Mouse (Mus musculus) liver, postnatal 0 days (tissue): ENCODE results near the gene Aftph. TPM values are rescaled to one million over a fixed set of nuclear protein-coding genes. Genes with fewer than 3 reads are reported as not detected.
"Not testable (repeated sequence)": the region's sequence is repeated elsewhere in the genome, so short reads cannot be mapped to it uniquely, and the experiment has no call there.

Experiments used
- ATAC-seq: fragments of 200-750 bp; cut with Nextera tagmentation; 2 replicates; pipeline ENCODE4 v1.8.0; 2017; ENCODE audit warnings: mild to moderate bottlenecking, moderate library complexity
- DNase-seq: peaks from one replicate; pipeline ENCODE4 v3.0.0-alpha.2; 2016
- H3K27ac ChIP-seq: fragments of 300-500 bp; sonication (generic); 2 replicates; pipeline ENCODE4 v1.5.1; 2014; ENCODE audit warnings: antibody characterized with exemption, moderate library complexity, mild to moderate bottlenecking, low read depth
- H3K27me3 ChIP-seq: fragments of 300-500 bp; sonication (generic); 2 replicates; pipeline ENCODE4 v1.6.1; 2014; ENCODE audit warnings: low read length, control low read depth, mixed read lengths; ENCODE audit not compliant: insufficient read depth
- H3K36me3 ChIP-seq: fragments of 300-500 bp; sonication (generic); replicated peaks from 2 replicates; pipeline ENCODE4 v1.6.1; 2014; ENCODE audit warnings: mild to moderate bottlenecking, control low read depth, low read length, moderate library complexity, mixed read lengths; ENCODE audit not compliant: insufficient read depth
- H3K4me1 ChIP-seq: fragments of 300-500 bp; sonication (generic); 2 replicates; pipeline ENCODE4 v1.6.1; 2014; ENCODE audit warnings: antibody characterized with exemption, mild to moderate bottlenecking, control low read depth; ENCODE audit not compliant: insufficient read depth
- H3K4me2 ChIP-seq: fragments of 300-500 bp; sonication (generic); 2 replicates; pipeline ENCODE4 v1.6.1; 2014; ENCODE audit warnings: low read depth, mild to moderate bottlenecking, low read length, moderate library complexity, mixed read lengths
- H3K4me3 ChIP-seq: fragments of 300-500 bp; sonication (generic); 2 replicates; pipeline ENCODE4 v1.5.1; 2014; ENCODE audit warnings: low read depth, low read length
- H3K9ac ChIP-seq: fragments of 300-500 bp; sonication (generic); replicated peaks from 2 replicates; pipeline ENCODE4 v1.6.1; 2014; ENCODE audit warnings: mild to moderate bottlenecking, moderate library complexity
- H3K9me3 ChIP-seq: fragments of 300-500 bp; sonication (generic); 2 replicates; pipeline ENCODE4 v1.6.1; 2016; ENCODE audit warnings: mild to moderate bottlenecking, control low read depth, low read length, mixed read lengths
- CTCF ChIP-seq: sonication (generic); IDR thresholded peaks from 2 replicates; pipeline ENCODE4 v1.5.1; 2016; ENCODE audit warnings: antibody characterized with exemption, low read depth
- EP300 ChIP-seq: IDR thresholded peaks from 2 replicates; pipeline ENCODE4 v1.6.1; 2016; ENCODE audit warnings: antibody characterized with exemption, low read depth, mild to moderate bottlenecking
- WGBS: fragments of 180-500 bp; shearing (Covaris S2); extraction: QIAGEN DNeasy Blood & Tissue Kit; methylation state at CpG from one replicate; pipeline ENCODE4 v1.1.7; 2014; ENCODE audit not compliant: insufficient replicate concordance; 5-methylcytosine and 5-hydroxymethylcytosine counted together
- polyA plus RNA-seq: library from polyadenylated mRNA; unstranded; fragments of >200 nt; fragmentation: Nextera tagmentation; extraction: Ambion mirVana; gene quantifications from 2 replicates; pipeline ENCODE4 v1.2.1, GENCODE M21; 2015

Gene Aftph
- polyA plus RNA-seq, 1 experiment from 2014 or later, result 10.7 TPM

GRCm38 (mm10) chr11:20783467-20783866, 42.1 kb upstream of the Aftph start:
- WGBS, result 88% methylated on average over 1 of the region's 1 CpGs

GRCm38 (mm10) chr11:20782620-20783019, 41.2 kb upstream of the Aftph start:
- Histone ChIP-seq H3K4me3 (no peak overlapping the region), H3K27ac (no peak overlapping the region), H3K9me3 (peaks cover 7% of the 10 kb centered on the region), H3K4me1 (no peaks in the 10 kb centered on the region), H3K9ac (no peak overlapping the region), H3K36me3 (no peaks in the 10 kb centered on the region), H3K27me3 (no peaks in the 10 kb centered on the region), H3K4me2 (no peak overlapping the region)
- ATAC-seq, result no peak
- DNase-seq, result no peak
- 54% methylated on average over 2 of the region's 2 CpGs for WGBS
- TF ChIP-seq CTCF, result no peak
- TF ChIP-seq EP300, result no peak

More at GRCm38 (mm10) chr11:20783467-20783866, 42.1 kb upstream of the Aftph start:
- Histone ChIP-seq H3K9ac (no peak overlapping the region), H3K4me1 (no peaks in the 10 kb centered on the region), H3K4me3 (no peak overlapping the region), H3K9me3 (peaks cover 7% of the 10 kb centered on the region), H3K36me3 (no peaks in the 10 kb centered on the region), H3K4me2 (no peak overlapping the region), H3K27ac (no peak overlapping the region), H3K27me3 (no peaks in the 10 kb centered on the region)
- DNase-seq (no peak), ATAC-seq (no peak)
- no peak for TF ChIP-seq CTCF
- no peak for TF ChIP-seq EP300

DNA sequence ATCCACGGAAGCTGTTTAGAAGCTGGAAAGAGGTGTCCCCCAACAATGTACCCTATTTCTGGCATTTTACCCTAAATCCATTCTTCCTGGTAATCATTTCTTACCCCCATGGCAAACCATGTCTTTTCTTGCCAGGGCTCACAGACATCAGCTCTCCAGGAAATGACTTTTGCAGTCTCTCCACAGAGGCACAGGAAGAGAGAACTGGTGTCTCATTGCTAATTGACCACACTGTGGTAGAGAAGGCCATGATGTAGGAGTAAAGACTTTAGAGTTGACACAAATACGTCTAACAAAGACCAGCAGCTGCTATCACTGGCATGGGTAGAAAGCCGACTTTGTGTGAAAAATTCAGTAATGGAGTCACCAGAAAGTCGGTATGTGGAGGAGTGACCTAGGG, 38.9 kb upstream of the Aftph start:
- Histone ChIP-seq H3K27me3 (no peaks in the 10 kb centered on the region), H3K4me2 (no peak overlapping the region), H3K9me3 (peaks cover 7% of the 10 kb centered on the region), H3K27ac (no peak overlapping the region), H3K4me1 (no peaks in the 10 kb centered on the region), H3K4me3 (no peak overlapping the region), H3K9ac (no peak overlapping the region), H3K36me3 (no peaks in the 10 kb centered on the region)
- no peak for ATAC-seq
- 63% methylated on average over 4 of the region's 4 CpGs for WGBS
- no peak for DNase-seq
- TF ChIP-seq CTCF (no peak), EP300 (no peak)

DNA sequence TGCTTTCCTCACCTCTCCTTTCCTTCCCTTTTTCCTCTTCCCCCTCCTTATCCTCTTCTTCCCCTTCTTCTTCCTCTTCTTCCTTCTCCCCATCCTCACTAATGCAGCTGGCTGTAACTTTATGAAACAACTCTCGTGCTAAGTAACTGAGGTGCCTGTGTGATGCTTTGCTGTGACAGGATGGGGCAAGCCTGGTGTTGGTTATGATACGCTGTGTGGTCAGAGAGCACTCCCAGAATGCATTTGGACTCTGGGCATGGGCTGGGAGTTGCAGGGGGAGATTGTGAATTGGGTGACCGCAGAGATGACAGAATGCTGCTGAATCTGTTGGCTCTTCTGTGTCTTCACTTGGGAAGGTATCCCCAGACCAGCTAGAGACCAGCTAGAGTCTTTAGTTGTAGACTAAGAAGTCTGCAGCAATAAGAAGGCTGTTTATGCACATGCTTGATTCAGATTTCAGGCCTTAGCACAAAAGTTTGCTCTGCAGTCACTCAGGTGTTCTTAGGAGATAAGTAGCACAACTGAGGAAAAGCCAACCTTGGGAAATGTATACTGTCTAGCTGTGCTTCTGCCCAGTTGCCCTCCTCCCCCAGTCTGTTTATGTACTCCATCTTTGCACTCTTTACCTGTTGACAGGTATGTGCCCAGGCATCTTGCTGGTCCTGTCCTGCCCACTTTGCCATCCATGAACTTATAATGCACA, 37.6 kb upstream of the Aftph start:
- no peak for TF ChIP-seq EP300
- TF ChIP-seq CTCF, result no peak
- H3K4me2 ChIP-seq, result no peak overlapping the region
- DNase-seq (no peak), ATAC-seq (peak; percentile 74)
- H3K36me3 ChIP-seq, result no peaks in the 10 kb centered on the region
- H3K9ac ChIP-seq, result no peak overlapping the region
- no peaks in the 10 kb centered on the region; the same call in 1 of the 2 replicates for H3K9me3 ChIP-seq
- no peaks in the 10 kb centered on the region for H3K4me1 ChIP-seq
- WGBS, result 49% methylated on average over 3 of the region's 3 CpGs
- no peak overlapping the region for H3K27ac ChIP-seq
- no peak overlapping the region for H3K4me3 ChIP-seq
- H3K27me3 ChIP-seq, result no peaks in the 10 kb centered on the region

GRCm38 (mm10) chr11:20778298-20778697, 36.9 kb upstream of the Aftph start:
- Histone ChIP-seq H3K9me3 (no peaks in the 10 kb centered on the region), H3K27me3 (no peaks in the 10 kb centered on the region), H3K4me2 (no peak overlapping the region), H3K36me3 (no peaks in the 10 kb centered on the region), H3K4me1 (no peaks in the 10 kb centered on the region), H3K9ac (no peak overlapping the region), H3K27ac (no peak overlapping the region), H3K4me3 (no peak overlapping the region)
- TF ChIP-seq CTCF (no peak), EP300 (peak; percentile 67)
- 24% methylated on average over 1 of the region's 1 CpGs for WGBS
- ATAC-seq, result peak; percentile 27; the same call in 1 of the 2 replicates
- DNase-seq, result no peak

- H3K27ac ChIP-seq, result no peak overlapping the region
- no peak overlapping the region for H3K4me2 ChIP-seq
- no peaks in the 10 kb centered on the region for H3K36me3 ChIP-seq
- DNase-seq, result no peak
- H3K4me1 ChIP-seq, result no peaks in the 10 kb centered on the region
- H3K4me3 ChIP-seq, result no peak overlapping the region
- no peak overlapping the region for H3K9ac ChIP-seq
- no peaks in the 10 kb centered on the region for H3K9me3 ChIP-seq
- TF ChIP-seq EP300 (no peak), CTCF (no peak)
- H3K27me3 ChIP-seq, result no peaks in the 10 kb centered on the region
- ATAC-seq, result no peak
Observed at GRCm38 (mm10) chr11:20776668-20777067, 35.3 kb upstream of the Aftph start.

DNA sequence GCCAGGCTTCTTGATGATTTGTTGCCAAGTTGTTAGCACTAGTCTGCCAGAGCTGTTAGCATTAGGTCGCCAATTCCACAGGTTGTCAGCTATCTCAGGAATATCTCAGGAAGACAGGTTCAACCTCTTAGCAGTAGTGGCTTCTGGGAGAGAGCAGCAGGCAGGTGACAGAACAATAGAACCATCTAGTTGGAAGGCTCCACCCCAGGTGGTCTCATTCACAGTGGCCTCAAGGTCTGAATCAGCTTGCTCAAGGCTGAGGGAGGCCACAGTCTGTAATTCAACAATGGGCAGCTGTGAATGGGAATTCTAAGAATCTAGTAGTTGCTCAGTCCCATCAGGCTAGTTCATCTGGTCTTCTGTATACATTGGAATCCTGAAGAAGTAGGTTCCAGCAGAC, 31.3 kb upstream of the Aftph start:
- TF ChIP-seq EP300 (no peak), CTCF (no peak)
- 61% methylated on average over 1 of the region's 1 CpGs for WGBS
- Histone ChIP-seq H3K27ac (no peak overlapping the region), H3K4me3 (no peak overlapping the region), H3K9me3 (no peaks in the 10 kb centered on the region), H3K4me2 (no peak overlapping the region), H3K36me3 (no peaks in the 10 kb centered on the region), H3K27me3 (no peaks in the 10 kb centered on the region), H3K4me1 (no peaks in the 10 kb centered on the region), H3K9ac (no peak overlapping the region)
- ATAC-seq, result no peak
- no peak for DNase-seq

DNA sequence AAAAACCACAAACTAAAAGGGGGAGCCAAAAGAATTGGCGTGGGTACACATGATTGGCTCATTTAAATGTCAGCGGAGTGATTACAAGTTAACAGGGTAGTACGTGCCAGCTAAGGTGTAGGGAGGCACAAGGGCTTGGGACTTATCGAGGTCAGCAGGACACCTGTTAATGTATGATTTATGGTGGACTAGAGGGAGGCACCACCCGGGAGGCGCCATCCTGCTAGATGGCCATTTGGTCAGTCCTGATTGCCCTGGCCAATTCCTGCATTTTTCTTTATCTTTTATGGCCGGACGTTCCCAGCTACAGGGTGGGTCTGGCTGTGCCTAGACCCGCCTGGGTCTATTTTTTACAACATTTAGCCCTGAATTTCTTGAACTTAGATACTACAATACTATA, 30.4 kb upstream of the Aftph start:
- WGBS, result 67% methylated on average over 9 of the region's 9 CpGs
- not testable (repeated sequence) for H3K27me3 ChIP-seq, DNase-seq, ATAC-seq, H3K27ac ChIP-seq, H3K36me3 ChIP-seq, H3K9ac ChIP-seq, H3K9me3 ChIP-seq, H3K4me2 ChIP-seq, H3K4me1 ChIP-seq, H3K4me3 ChIP-seq

DNA sequence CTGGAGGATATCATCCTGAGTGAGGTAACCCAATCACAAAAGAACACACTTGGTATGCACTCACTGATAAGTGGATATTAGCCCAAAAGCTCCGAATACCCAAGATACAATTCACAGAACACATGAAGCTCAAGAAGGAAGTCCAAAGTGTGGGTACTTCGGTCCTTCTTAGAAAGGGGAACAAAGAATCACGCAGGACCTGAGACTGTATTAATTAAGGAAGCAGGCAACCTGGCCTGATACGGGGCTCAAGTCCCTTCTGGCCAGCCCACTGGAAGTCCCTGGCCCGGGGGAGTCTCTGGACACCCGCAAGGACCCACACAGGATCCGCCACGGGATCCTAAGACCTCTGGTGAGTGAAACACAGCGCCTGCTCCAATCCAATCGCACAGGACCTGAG, 20.6 kb upstream of the Aftph start:
- WGBS, result 62% methylated on average over 10 of the region's 10 CpGs
- H3K27me3 ChIP-seq, H3K4me1 ChIP-seq, H3K36me3 ChIP-seq, H3K27ac ChIP-seq, H3K4me2 ChIP-seq, H3K9ac ChIP-seq, H3K9me3 ChIP-seq, H3K4me3 ChIP-seq, DNase-seq, ATAC-seq: not testable (repeated sequence)
